Mouse (Mus musculus) liver, embryonic 14.5 days (tissue): Measurements from ENCODE around the gene Dhrs3. TPM values are rescaled to one million over a fixed set of nuclear protein-coding genes. Genes with fewer than 3 reads are reported as not detected.

ENCODE experiments used
- ATAC-seq: fragments of 200-750 bp; cut with Nextera tagmentation; 2 replicates; pipeline ENCODE4 v1.8.0; 2017; ENCODE audit warnings: moderate number of reproducible peaks, mild to moderate bottlenecking, moderate library complexity; ENCODE audit not compliant: insufficient read depth
- DNase-seq, 3 experiments: peaks; one replicate each; pipeline ENCODE4 v3.0.0-alpha.2; 2012 to 2013; ENCODE audit warnings: low read depth in 3 of 3, low spot score in 3 of 3
- H3K27ac ChIP-seq: fragments of 300-500 bp; sonication (generic); 2 replicates; pipeline ENCODE4 v1.5.1; 2014; ENCODE audit warnings: moderate library complexity, mild to moderate bottlenecking, control low read depth, inconsistent platforms
- H3K27me3 ChIP-seq: fragments of 300-500 bp; sonication (generic); 2 replicates; pipeline ENCODE4 v1.6.1; 2014; ENCODE audit warnings: mild to moderate bottlenecking, low read length, moderate library complexity; ENCODE audit not compliant: control insufficient read depth, insufficient read depth
- H3K36me3 ChIP-seq: fragments of 300-500 bp; sonication (generic); replicated peaks from 2 replicates; pipeline ENCODE4 v1.6.1; 2014; ENCODE audit warnings: low read depth; ENCODE audit not compliant: control insufficient read depth, insufficient read depth
- H3K4me1 ChIP-seq, 2 experiments: fragments of 200-500 bp in 1 of 2; fragments of 300-500 bp in 1 of 2; sonication (generic) in 1 of 2; replicated peaks; 2 replicates each; pipeline ENCODE4 v1.6.1; 2012 to 2014; ENCODE audit warnings: antibody characterized with exemption in 1 of 2, inconsistent platforms in 1 of 2, low read length in 1 of 2; ENCODE audit not compliant: control insufficient read depth in 2 of 2, insufficient read depth in 2 of 2
- H3K4me2 ChIP-seq: fragments of 300-500 bp; sonication (generic); 2 replicates; pipeline ENCODE4 v1.6.1; 2014; ENCODE audit warnings: low read depth, mild to moderate bottlenecking, control low read depth, moderate library complexity
- H3K4me3 ChIP-seq, 2 experiments: fragments of 200-500 bp in 1 of 2; fragments of 300-500 bp in 1 of 2; sonication (generic) in 1 of 2; 2 replicates each; pipeline ENCODE4 v1.5.1; 2012 to 2014; ENCODE audit warnings: low read depth in 2 of 2, low read length in 2 of 2, mild to moderate bottlenecking in 2 of 2, control low read depth in 1 of 2, inconsistent platforms in 1 of 2, moderate library complexity in 1 of 2; ENCODE audit not compliant: insufficient read depth in 1 of 2
- H3K9ac ChIP-seq: fragments of 300-500 bp; sonication (generic); replicated peaks from 2 replicates; pipeline ENCODE4 v1.6.1; 2014; ENCODE audit warnings: mild to moderate bottlenecking, control low read depth, moderate library complexity
- H3K9me3 ChIP-seq: fragments of 300-500 bp; sonication (generic); 2 replicates; pipeline ENCODE4 v1.6.1; 2016; ENCODE audit warnings: low read length, mixed read lengths; ENCODE audit not compliant: control insufficient read depth
- CTCF ChIP-seq: IDR thresholded peaks from 2 replicates; pipeline ENCODE4 v1.5.1; 2016; ENCODE audit warnings: antibody characterized with exemption, low read depth, control low read depth
- EP300 ChIP-seq: IDR thresholded peaks from 2 replicates; pipeline ENCODE4 v1.6.1; 2016; ENCODE audit warnings: antibody characterized with exemption, low read depth
- WGBS: fragments of 180-500 bp; shearing (Covaris S2); extraction: QIAGEN DNeasy Blood & Tissue Kit; methylation state at CpG from one replicate; pipeline ENCODE4 v1.1.7; 2014; ENCODE audit not compliant: insufficient replicate concordance; 5-methylcytosine and 5-hydroxymethylcytosine counted together
- polyA plus RNA-seq, 2 experiments: library from polyadenylated mRNA; depleted of rRNA in 1 of 2; stranded (reverse) in 1 of 2; unstranded in 1 of 2; fragments of >200 nt; fragmentation: Nextera tagmentation in 1 of 2; extraction: Ambion mirVana in 1 of 2; gene quantifications; 2 replicates each; pipeline versions ENCODE4 v1.2.1 to v1.2.3; 2012 to 2014

The Dhrs3 gene
- polyA plus RNA-seq, 2 experiments: 12.5 to 21.3 TPM

DNA sequence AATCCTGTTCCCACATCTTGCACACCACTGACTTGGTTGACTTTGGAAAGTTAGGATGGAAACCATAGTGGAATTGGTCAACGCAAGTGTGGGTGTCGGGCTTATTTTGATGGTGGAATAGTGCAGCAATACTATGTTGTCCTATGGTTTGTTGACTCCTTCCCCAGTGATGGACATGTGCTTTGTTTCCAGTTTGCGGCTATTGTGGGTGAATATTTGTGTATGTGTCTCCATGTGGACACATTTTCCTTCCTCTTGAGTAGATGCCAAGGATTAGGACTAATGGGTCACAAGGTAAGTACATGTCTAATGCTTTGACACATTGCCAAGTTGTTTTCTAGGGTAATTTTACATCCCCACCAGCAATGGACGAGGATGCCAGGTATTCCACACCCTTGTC, 68.6 kb downstream of the Dhrs3 start:
- TF ChIP-seq EP300 (no peak), CTCF (no peak)
- WGBS: 80% methylated on average over 4 of the region's 4 CpGs
- H3K27ac ChIP-seq: no peak overlapping the region
- H3K36me3 ChIP-seq: no peaks in the 10 kb centered on the region
- ATAC-seq: no peak
- no peak overlapping the region; the same call in 1 of the 2 replicates for H3K4me2 ChIP-seq
- no peak for DNase-seq
- no peak overlapping the region for H3K9ac ChIP-seq
- H3K9me3 ChIP-seq: no peaks in the 10 kb centered on the region
- H3K4me1 ChIP-seq: peaks cover 0 to 10% of the 10 kb centered on the region in 2 experiments; a peak in 2 of 4 replicates
- no peak overlapping the region for H3K4me3 ChIP-seq
- no peaks in the 10 kb centered on the region for H3K27me3 ChIP-seq

DNA sequence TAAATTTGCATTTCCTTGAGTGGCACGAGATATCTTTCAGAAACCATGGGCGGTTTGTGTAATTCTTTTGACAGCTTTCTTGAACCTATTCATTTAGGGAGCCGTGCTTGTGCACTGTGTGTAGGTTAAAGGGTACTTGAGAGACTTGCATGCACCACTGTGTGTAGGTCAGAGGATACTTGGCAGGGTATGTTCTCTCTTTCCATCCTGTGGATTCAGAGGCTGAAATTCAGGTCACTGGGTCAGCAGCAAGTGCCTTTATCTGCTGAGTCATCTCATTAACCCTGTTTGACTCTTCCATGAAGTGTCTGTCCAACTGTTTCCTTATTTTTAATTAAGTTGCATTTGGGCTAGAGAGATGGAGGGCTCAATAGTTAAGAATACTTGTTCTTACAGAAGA, 69.1 kb downstream of the Dhrs3 start:
- ATAC-seq (no peak), DNase-seq (no peak)
- Histone ChIP-seq H3K27ac (no peak overlapping the region), H3K36me3 (no peaks in the 10 kb centered on the region), H3K4me2 (no peak overlapping the region), H3K27me3 (no peaks in the 10 kb centered on the region), H3K9ac (no peak overlapping the region), H3K4me3 (no peak overlapping the region), H3K4me1 (peaks cover 0 to 10% of the 10 kb centered on the region in 2 experiments; a peak in 2 of 4 replicates), H3K9me3 (no peaks in the 10 kb centered on the region)
- TF ChIP-seq EP300 (no peak), CTCF (no peak)
- 71% methylated on average over 3 of the region's 3 CpGs for whole genome bisulfite sequencing

DNA sequence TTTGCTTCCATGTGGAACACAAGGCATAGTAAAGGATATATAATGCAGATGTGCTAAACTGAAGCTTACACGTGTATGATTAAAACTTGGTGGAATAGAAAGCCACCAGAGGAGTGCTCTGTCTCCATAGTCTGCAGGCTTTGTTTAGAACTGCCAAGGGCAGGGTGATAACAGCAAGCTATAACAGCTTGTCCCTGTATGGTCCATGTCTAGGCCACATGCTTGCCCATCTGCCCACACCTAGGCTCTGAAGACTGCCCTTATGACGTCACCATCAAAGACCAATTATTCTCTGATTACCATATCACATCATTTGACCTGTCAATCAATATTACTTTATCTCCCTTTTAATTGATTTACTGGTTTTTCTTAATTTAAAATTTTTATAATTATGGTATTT, 72.6 kb downstream of the Dhrs3 start:
- Histone ChIP-seq H3K4me2 (no peak overlapping the region), H3K27ac (no peak overlapping the region), H3K9me3 (no peaks in the 10 kb centered on the region), H3K27me3 (no peaks in the 10 kb centered on the region), H3K4me3 (no peak overlapping the region), H3K36me3 (no peaks in the 10 kb centered on the region), H3K4me1 (peaks cover 0 to 8% of the 10 kb centered on the region in 2 experiments; a peak in 2 of 4 replicates), H3K9ac (no peak overlapping the region)
- no peak for TF ChIP-seq EP300
- TF ChIP-seq CTCF: no peak
- no peak for DNase-seq
- no peak for ATAC-seq
- WGBS: 72% methylated on average over 2 of the region's 2 CpGs

GRCm38 (mm10) chr4:144968371-144968770, 75.7 kb downstream of the Dhrs3 start:
- ATAC-seq (no peak), DNase-seq (no peak)
- Histone ChIP-seq H3K9me3 (no peaks in the 10 kb centered on the region), H3K4me3 (no peak overlapping the region), H3K27me3 (no peaks in the 10 kb centered on the region), H3K4me2 (no peak overlapping the region), H3K27ac (no peak overlapping the region), H3K36me3 (no peaks in the 10 kb centered on the region), H3K9ac (no peak overlapping the region), H3K4me1 (no peaks in the 10 kb centered on the region; a peak in 2 of 4 replicates)
- TF ChIP-seq CTCF (no peak), EP300 (no peak)
- 94% methylated on average over 3 of the region's 3 CpGs for WGBS

DNA sequence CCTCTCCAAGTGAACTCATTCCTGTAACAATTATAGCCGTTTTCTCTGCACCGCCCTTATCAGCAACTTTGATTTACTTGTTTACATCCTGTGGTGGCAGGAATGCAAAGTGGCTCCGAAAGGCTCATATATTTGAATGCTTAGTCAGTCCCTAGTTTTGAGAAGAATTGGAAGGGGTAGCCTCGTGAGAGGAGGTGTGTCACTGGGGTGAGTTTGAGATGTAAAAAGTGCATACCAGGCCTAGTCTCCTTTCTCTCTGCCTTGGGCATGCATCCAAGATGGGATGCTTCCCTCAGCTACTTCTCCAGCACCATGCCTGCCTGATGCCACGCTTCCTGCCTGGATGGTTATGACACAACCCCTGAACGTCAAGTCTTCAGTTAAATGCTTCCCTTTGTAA, 76.4 kb downstream of the Dhrs3 start:
- TF ChIP-seq CTCF (no peak), EP300 (no peak)
- H3K9me3 ChIP-seq: no peaks in the 10 kb centered on the region
- DNase-seq (no peak), ATAC-seq (no peak)
- no peaks in the 10 kb centered on the region for H3K36me3 ChIP-seq
- no peaks in the 10 kb centered on the region; a peak in 1 of 4 replicates for H3K4me1 ChIP-seq
- H3K4me2 ChIP-seq: no peak overlapping the region
- no peaks in the 10 kb centered on the region for H3K27me3 ChIP-seq
- H3K27ac ChIP-seq: no peak overlapping the region
- 53% methylated on average over 6 of the region's 6 CpGs for whole genome bisulfite sequencing
- H3K4me3 ChIP-seq: no peak overlapping the region
- no peak overlapping the region for H3K9ac ChIP-seq
